Mouse (Mus musculus): Measurements from ENCODE around the gene Tspan18. TPM values are rescaled to one million over a fixed set of nuclear protein-coding genes. Genes with fewer than 3 reads are reported as not detected.

Gene Tspan18
- total RNA-seq, 2 experiments from 2014 or later: 1.4 to 1.6 TPM

DNA sequence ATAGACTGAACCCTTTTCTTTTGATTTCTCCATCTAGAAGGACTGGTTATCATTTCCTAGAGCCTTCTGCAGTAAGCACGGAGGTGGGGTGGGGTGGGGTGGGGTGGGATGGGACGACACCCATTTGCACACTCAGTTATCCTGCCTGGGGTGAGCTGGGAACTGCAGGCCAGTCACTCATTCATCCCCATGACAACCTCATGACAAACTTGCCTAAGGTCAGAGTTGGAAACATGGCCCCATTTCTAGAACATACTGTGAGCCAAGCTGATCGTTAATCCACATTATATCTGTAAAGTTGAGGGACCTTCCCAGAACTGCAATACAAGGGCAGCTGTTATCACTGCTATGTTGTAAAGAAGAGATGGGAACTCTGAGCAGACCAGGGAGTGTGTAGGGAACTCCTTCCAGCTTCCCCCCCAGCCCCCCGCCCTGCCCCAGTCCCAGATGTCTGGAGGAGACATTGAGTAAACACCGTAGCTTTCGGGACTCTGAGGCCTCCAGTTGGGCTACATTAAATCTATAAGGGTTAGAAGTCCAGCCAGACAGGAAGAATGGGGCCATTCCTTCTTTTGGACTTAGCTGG is 170.5 kb downstream of the Tspan18 start:
- DNase-seq (ENCODE audit: low spot score in 2 of 2): no peak

DNA sequence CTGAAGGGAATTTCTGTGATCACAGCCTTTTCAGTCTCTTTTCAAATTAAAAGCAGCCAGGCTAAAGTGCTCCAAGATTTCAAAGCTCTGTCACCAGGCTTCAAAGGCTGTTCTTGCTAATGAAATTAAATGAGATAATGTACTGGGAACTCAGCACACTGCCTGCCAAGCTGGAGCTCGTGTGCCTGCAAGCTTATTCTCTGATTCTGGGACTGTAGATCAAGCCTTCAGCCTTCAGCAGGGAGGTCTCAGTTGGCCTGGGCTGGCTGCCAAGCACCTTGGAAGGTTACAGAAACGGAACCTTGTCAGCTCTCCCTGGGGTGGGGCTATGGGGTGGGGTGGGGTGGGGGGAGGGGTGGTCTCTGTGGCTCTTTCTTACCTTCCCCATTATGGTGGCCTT is 171.0 kb downstream of the Tspan18 start:
- DNase-seq (ENCODE audit: low spot score in 2 of 2): no peak

DNA sequence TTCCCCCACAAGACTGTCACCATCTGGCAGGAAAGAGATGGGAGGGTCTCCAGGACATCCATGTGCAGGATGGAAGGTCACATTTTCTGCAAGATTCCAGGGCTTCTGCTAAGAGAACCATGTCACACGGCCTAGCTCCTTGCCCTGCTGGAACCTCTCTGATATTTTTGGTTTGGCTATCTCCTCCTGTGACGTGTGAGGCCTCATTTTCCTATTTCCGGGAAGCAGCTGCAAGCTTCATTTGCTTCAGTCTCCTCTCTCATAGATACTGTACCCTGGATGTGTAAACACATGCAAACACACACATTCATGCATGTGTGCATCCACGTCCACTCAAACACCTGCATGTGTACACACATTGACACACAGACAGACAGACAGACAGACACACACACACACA is 171.5 kb downstream of the Tspan18 start:
- DNase-seq (ENCODE audit: low spot score in 2 of 2): no peak

DNA sequence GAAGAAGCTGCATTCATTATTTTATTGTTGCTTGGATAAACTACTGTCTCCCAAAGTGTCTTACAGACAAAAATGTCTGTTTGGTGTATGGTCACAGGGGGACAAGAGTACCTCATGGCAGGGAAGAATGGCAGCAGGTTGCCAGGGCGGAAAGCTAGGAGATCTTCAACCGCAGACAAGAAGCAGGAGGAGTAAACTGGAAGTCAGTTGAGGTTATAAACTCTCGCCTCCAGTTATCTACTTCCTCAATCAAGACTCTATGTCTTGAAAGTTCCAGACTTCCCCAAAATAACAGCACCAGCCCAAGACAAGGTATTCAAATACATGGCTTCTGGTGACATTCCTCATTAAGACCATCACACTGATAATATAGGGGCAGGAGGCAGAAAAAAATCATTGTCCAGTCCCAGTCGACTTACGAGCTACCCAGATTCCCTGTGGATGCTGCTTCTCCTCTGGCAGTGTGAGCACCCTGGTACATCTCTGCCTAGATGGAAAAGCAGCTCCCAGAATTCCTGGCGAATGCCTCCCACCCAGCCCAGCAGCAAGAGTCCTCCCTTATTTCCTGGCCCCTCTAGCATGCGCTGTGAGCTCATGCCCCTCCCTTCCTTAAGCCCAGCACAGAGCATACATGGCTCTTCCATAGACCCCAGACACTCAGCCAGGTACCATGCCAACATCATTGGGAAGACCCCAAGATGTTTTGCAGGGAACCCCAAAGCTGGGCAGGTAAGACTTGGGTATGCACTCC is 172.2 kb downstream of the Tspan18 start:
- DNase-seq (ENCODE audit: low spot score in 2 of 2): no peak

DNA sequence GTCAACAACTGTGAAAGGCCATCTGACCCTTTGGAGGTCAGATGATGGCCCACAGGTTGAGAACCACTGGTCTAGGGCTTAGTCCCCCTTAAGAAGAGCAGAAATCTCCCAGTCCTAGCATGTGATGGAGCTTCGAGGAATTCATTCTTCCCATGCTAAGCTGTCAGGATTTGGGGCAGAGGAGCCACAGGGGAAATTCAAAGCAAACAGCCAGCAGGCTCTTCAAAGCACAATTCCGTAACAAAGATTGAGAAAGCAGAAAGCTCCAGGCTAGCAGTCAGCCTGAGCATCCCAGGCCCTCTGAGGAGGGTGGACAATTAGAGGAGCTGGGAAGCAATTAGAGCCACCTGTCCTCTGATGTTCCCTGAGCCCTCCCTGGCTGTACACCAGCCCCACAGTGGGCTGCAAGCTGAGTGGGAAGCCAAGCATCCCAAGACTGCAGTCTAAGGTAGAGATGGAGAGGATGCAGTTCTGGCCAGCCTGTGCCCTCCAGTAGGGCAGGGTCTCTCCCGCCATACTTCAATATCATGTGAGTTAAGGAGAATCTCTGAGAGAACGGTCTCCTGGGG is 173.8 kb downstream of the Tspan18 start:
- no peak for DNase-seq (ENCODE audit: low spot score in 2 of 2)

DNA sequence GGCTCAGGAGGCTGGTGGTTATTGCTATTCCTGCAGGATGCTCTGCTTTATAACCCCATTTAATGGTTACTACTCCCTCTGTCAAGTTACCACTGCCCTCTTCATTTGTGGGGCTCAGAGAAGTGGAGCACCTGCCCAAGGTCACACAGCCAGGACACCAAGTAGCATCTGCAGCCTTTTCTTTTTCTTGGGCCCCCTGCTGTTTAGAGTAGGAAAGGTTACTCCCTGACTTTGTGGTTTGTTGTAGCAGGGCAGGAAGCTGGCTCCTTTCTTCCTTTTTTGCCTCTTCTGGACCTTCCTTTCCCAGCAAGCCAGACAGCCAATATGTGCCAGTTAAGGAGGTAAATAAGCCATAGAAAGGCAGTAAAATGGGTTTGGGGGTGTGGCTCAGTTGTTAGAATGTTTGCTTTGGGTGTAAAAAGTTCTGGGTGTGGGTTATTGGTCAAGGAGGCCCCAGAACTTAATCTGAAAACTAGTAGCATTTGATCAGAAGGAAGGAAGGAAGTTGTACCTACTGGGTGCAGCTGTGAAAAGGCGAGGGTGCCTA is 179.7 kb downstream of the Tspan18 start:
- no peak for DNase-seq (ENCODE audit: low spot score in 2 of 2)

DNA sequence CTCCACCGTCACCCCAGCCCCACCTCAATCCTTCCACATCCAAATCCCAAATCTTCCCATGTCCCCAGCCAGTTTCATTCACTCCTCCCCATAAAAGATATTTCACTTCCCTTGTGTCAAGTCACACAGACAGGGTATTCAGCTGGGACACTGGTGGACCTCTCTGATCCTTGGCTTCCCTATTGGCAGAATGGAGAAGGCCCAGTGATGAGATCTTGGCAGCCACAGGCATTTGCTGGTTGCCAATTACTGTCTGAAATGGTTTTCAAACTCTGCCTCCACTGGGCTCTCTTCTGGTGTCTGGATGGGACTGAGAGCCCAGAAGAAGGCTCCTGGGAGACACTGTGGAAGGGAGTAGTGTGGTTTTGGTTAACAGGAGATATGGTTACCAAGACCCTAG is 180.5 kb downstream of the Tspan18 start:
- no peak for DNase-seq (ENCODE audit: low spot score in 2 of 2)

DNA sequence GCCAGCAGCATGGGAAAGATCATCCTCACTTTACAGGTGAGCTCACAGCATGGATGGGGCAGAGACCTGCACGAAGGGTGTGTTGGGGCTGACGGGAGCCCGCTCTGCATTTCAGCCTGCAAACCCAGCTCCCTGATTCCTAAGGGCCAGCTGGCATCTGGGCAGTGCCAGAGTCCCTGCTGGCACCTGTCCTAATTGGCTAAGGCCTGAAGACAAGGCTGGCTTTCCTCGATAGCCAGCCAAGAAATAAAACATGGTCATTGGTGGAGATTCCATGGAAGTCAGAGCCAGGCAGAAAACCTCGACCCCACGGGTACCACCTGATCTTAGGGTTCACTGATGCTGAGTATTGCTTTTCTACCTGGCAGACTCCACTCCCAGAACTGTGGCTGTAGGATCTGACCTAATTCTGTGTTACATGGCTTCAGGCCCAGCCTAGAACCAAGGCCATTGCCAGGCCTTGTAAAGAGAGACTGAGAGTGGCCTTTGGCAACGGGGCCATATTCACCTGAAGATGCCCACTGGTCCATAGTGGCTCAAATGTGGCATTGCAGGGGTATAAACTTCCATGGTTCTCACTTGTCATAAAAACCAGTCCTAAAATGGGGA is 181.3 kb downstream of the Tspan18 start:
- DNase-seq (ENCODE audit: low spot score in 2 of 2): no peak

DNA sequence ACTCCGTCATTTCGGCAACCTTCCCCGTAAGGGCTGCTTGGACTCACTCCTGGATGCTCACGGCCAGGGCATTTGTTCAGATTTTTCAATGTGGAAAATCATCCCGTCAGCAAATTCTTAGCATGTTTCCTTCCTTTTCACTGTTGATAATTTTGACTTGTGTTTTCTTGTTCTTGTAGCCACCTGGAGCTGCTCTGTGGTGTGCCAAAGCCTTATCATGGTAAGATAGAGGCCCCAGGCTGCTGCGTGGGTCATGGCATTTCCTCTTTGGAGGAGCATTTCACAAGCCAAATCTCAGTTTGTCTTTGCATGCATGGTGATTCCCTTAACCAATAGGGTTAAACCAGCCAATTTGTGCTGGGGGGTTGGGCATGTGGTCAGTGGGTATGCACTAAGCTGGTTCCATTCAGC is 182.1 kb downstream of the Tspan18 start:
- DNase-seq (ENCODE audit: low spot score in 2 of 2): no peak

Other genes starting within 250 kb of the Tspan18 start
- gene Trp53i11, start 147.0 kb downstream of the Tspan18 start, total RNA-seq (2021): 100 to 1,000 TPM; 112 to 128 TPM
- 10 to 100 TPM; 12.8 to 15.4 TPM for gene Cd82, start 128.6 kb upstream of the Tspan18 start, total RNA-seq (2021)
- not detected for gene Gm10803, start 226.1 kb upstream of the Tspan18 start, total RNA-seq (2021)

Measured in left cerebral cortex, adult 18-20 months (tissue).